Mouse (Mus musculus): ENCODE results near the gene Vars2. TPM values are rescaled to one million over a fixed set of nuclear protein-coding genes. Genes with fewer than 3 reads are reported as not detected.

Vars2 gene
- polyA plus RNA-seq, 2 experiments from 2014 or later, result 11.1 to 15.2 TPM

DNA sequence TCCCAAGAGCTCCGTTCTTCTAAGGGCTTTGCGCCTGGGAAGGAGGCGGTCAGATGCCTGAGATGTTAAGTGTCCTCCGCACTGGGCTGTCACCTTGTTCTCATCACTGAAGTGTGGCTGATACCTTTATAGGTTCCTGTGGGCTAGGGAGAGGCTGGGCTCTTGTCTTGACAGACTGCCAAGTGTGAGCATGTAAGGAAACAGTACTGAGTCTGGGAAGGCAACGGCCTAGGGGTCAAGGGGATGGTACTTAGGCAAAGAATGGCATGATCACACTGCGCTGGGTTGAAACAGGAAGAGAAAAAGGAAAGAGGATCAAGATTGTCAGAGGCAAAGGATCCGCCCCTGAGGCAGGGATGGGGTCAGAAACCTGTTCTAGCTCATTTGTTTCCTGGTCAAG lies 40.9 kb downstream of the Vars2 start, which contains the start of gene Gm9573:
TSS of gene Gm9573 (minus strand) at position 101 of the 400 bp plus-strand sequence.
- no peak for ATAC-seq

DNA sequence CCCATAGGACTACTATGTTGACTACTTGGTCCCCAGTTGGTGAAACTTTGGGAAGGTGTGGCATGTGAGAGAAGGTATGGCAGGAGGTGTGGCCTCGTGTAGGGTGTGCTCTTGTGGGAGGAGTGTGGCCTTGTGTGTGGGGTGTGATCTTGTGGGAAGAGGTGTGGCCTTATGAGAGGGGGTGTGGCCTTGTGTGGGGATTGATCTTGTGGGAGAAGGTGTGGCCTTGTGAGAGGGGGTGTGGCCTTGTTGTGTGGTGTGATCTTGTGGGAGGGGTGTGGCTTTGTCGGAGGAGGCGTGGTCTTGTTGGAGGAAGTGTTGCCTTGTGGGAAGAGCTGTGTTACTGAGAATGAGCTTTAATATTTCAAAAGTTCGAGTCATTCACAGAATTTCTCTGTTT lies 50.3 kb downstream of the Vars2 start:
- no peak for ATAC-seq

Other genes with a start within 250 kb of the Vars2 start
- 100 to 1,000 TPM; 488 to 605 TPM for gene H2-Q6, start 242.7 kb downstream of the Vars2 start, polyA plus RNA-seq (2017; shearing (Covaris generic))
- 1,000 to 10,000 TPM; 1,046 to 1,058 TPM for gene H2-Q7, start 228.4 kb downstream of the Vars2 start, polyA plus RNA-seq (2017; shearing (Covaris generic))
- gene H2-Q10, start 197.5 kb downstream of the Vars2 start, polyA plus RNA-seq (2017; shearing (Covaris generic)), result 10 to 100 TPM; 15.0 to 23.6 TPM
- under 1 TPM in 1 of 2 experiments, not detected in 1; 0.31 TPM for gene Pou5f1, start 161.6 kb downstream of the Vars2 start, polyA plus RNA-seq (2017; shearing (Covaris generic))
- gene Tcf19, start 150.8 kb downstream of the Vars2 start, polyA plus RNA-seq (2017; shearing (Covaris generic)), result 10 to 100 TPM; 17.1 to 22.0 TPM
- gene Cchcr1, start 150.5 kb downstream of the Vars2 start, polyA plus RNA-seq (2017; shearing (Covaris generic)), result 1 to 10 TPM; 5.5 to 7.6 TPM
- under 1 TPM in 1 of 2 experiments, not detected in 1; 0.65 TPM for gene Psors1c2, start 134.4 kb downstream of the Vars2 start, polyA plus RNA-seq (2017; shearing (Covaris generic))
- gene Cdsn, start 115.5 kb downstream of the Vars2 start, polyA plus RNA-seq (2017; shearing (Covaris generic)), result not detected
- not detected for gene 2300002M23Rik, start 100.1 kb downstream of the Vars2 start, polyA plus RNA-seq (2017; shearing (Covaris generic))
- not detected for gene Sfta2, start 66.0 kb downstream of the Vars2 start, polyA plus RNA-seq (2017; shearing (Covaris generic))
- not detected for gene Gm9573, start 41.0 kb downstream of the Vars2 start, polyA plus RNA-seq (2017; shearing (Covaris generic))
- gene Mucl3, start 23.9 kb downstream of the Vars2 start, polyA plus RNA-seq (2017; shearing (Covaris generic)), result under 1 TPM; 0.16 to 0.46 TPM
- gene Gtf2h4, start 6.1 kb upstream of the Vars2 start, polyA plus RNA-seq (2017; shearing (Covaris generic)), result 10 to 100 TPM; 28.3 to 37.7 TPM
- gene Ddr1, start 37.0 kb upstream of the Vars2 start, polyA plus RNA-seq (2017; shearing (Covaris generic)), result under 1 TPM; 0.65 TPM
- 1 to 10 TPM; 1.1 to 1.9 TPM for gene Ier3, start 154.1 kb upstream of the Vars2 start, polyA plus RNA-seq (2017; shearing (Covaris generic))
- gene Flot1, start 155.6 kb upstream of the Vars2 start, polyA plus RNA-seq (2017; shearing (Covaris generic)), result 10 to 100 TPM; 24.3 to 30.7 TPM
- 100 to 1,000 TPM; 564 to 602 TPM for gene Tubb5, start 170.7 kb upstream of the Vars2 start, polyA plus RNA-seq (2017; shearing (Covaris generic))
- 10 to 100 TPM; 10.9 to 13.2 TPM for gene Mdc1, start 173.9 kb upstream of the Vars2 start, polyA plus RNA-seq (2017; shearing (Covaris generic))
- gene Nrm, start 193.7 kb upstream of the Vars2 start, polyA plus RNA-seq (2017; shearing (Covaris generic)), result 10 to 100 TPM; 35.5 to 43.5 TPM
- 100 to 1,000 TPM; 222 to 223 TPM for gene Ppp1r18, start 198.0 kb upstream of the Vars2 start, polyA plus RNA-seq (2017; shearing (Covaris generic))
- gene Dhx16, start 212.2 kb upstream of the Vars2 start, polyA plus RNA-seq (2017; shearing (Covaris generic)), result 10 to 100 TPM; 13.4 to 39.3 TPM
- 10 to 100 TPM; 12.6 to 15.3 TPM for gene 2310061I04Rik, start 229.8 kb upstream of the Vars2 start, polyA plus RNA-seq (2017; shearing (Covaris generic))
- gene Atat1, start 242.5 kb upstream of the Vars2 start, polyA plus RNA-seq (2017; shearing (Covaris generic)), result 10 to 100 TPM; 10.3 to 16.9 TPM
- gene Mrps18b, start 248.8 kb upstream of the Vars2 start, polyA plus RNA-seq (2017; shearing (Covaris generic)), result 10 to 100 TPM; 59.8 to 82.8 TPM
- gene Ppp1r10, start 248.8 kb upstream of the Vars2 start, polyA plus RNA-seq (2017; shearing (Covaris generic)), result 10 to 100 TPM; 44.9 to 53.5 TPM